Comparison of ENCODE assay signal across 14 mouse cellular contexts in the genomic region with DNA sequence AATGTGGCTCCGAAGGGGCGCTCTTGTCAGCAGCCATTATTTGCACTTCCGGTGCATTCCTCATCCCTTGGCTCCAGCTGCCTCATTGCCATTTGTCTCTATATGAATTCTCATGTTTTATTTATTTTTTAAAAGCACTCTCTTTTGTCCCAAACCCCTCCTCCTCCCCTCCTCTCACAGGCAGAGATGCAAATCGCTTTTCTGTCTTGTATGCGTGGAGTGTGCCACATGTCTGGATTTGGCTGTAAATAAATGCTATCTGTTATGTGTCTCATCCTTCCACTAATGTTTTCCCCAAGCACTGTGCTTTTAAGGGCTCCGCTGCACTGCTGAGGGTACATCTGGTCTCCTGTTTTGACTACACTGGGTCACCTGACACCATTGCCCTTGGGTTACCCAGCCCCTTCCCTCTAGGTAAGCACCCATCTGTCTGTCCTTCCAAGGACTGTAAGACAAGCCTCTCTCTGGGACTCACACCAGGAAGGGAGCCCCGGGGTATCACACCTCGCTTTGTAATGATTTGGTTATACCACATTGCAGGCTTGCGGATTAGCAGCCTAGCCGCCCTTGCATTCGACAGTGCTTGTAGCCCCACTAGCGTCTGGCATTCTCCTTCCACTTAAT. TPM values are rescaled to one million over a fixed set of nuclear protein-coding genes. Genes with fewer than 3 reads are reported as not detected.
A peak's percentile ranks its signal among the peaks of the same experiment; 100 is the strongest.
DNase-seq lines count a peak whose midpoint lies in the region; ATAC-seq and TF ChIP-seq lines count a peak whose summit lies in the region.
"Had no signal": no experiment of that assay in that cellular context is flagged by ENCODE, and none has a peak within 500 bp of the region (broad histone marks: within the 10 kb centered on the region; RNA-seq: fewer than 3 reads in every experiment).

No protein-coding gene starts in this region.

- intact Hi-C loops in heart, postnatal 25 days (cut with DNase I): no loop called here

- H3K9me3 ChIP-seq in embryonic facial prominence, embryonic 11.5 days (replicated peaks; ENCODE audit: control insufficient read depth, low read length): no peaks in the 10 kb centered on the region
- no peaks in the 10 kb centered on the region for H3K9me3 ChIP-seq in hindbrain, embryonic 11.5 days (ENCODE audit: control insufficient read depth, low read length)
- no peaks in the 10 kb centered on the region for H3K9me3 ChIP-seq in midbrain, embryonic 15.5 days
- H3K9me3 ChIP-seq: lung, embryonic 15.5 days; stomach, embryonic 15.5 days had no signal

- H3K27ac ChIP-seq in embryonic facial prominence, embryonic 11.5 days (replicated peaks; ENCODE audit: low read depth, low read length): no peak overlapping the region
- peak overlapping the region; percentile 58 for H3K27ac ChIP-seq in hindbrain, embryonic 11.5 days (ENCODE audit: low read depth, low read length)
- H3K27ac ChIP-seq in midbrain, embryonic 15.5 days: peak overlapping the region; percentile 43; the same call in 1 of the 2 replicates
- H3K27ac ChIP-seq in cerebellum, adult 2 months (ENCODE audit: insufficient read depth, low read length): no peak overlapping the region
- H3K27ac ChIP-seq: lung, embryonic 15.5 days; stomach, embryonic 15.5 days had no signal

- WGBS in embryonic facial prominence, embryonic 11.5 days: 52% methylated on average over 12 of the region's 12 CpGs
- 43% methylated on average over 12 of the region's 12 CpGs for WGBS in hindbrain, embryonic 11.5 days
- WGBS in midbrain, embryonic 15.5 days: 23% methylated on average over 12 of the region's 12 CpGs
- WGBS in cerebellum, adult 2 months: 74% methylated on average over 12 of the region's 12 CpGs

- 0 out of 2 replicates have a peak, but pooled peaks have one; percentile 27 for ATAC-seq in embryonic facial prominence, embryonic 11.5 days (replicated peaks; ENCODE audit: insufficient number of reproducible peaks, low FRiP score, low TSS enrichment, low read depth)
- ATAC-seq in hindbrain, embryonic 11.5 days (ENCODE audit: low FRiP score): peak; percentile 37; the same call in 1 of the 2 replicates
- no peak; the same call in 1 of the 2 replicates for ATAC-seq in midbrain, embryonic 15.5 days (replicated peaks)

- H3K4me1 ChIP-seq in embryonic facial prominence, embryonic 11.5 days (ENCODE audit: control insufficient read depth, insufficient read depth, low read length): no peaks in the 10 kb centered on the region
- H3K4me1 ChIP-seq in hindbrain, embryonic 11.5 days (replicated peaks; ENCODE audit: control insufficient read depth, insufficient read depth, low read length): 0 out of 2 replicates have a peak, but pooled peaks cover 2% of the 10 kb centered on the region
- H3K4me1 ChIP-seq in midbrain, embryonic 15.5 days: peaks cover 25% of the 10 kb centered on the region
- no peaks in the 10 kb centered on the region for H3K4me1 ChIP-seq in cerebellum, adult 2 months (ENCODE audit: control insufficient read depth, insufficient read depth, low read length)
- H3K4me1 ChIP-seq: lung, embryonic 15.5 days; stomach, embryonic 15.5 days had no signal

- no peak overlapping the region for H3K4me3 ChIP-seq in embryonic facial prominence, embryonic 11.5 days (ENCODE audit: low read depth, low read length)
- H3K4me3 ChIP-seq in hindbrain, embryonic 11.5 days (ENCODE audit: low read depth, low read length): no peak overlapping the region
- H3K4me3 ChIP-seq in midbrain, embryonic 15.5 days: no peak overlapping the region
- H3K4me3 ChIP-seq in cerebellum, adult 2 months (replicated peaks; ENCODE audit: insufficient read depth, low read depth, low read length): no peak overlapping the region
- H3K4me3 ChIP-seq: lung, embryonic 15.5 days; megakaryocyte, embryonic 14.5 days; stomach, embryonic 15.5 days had no signal

- TF ChIP-seq CTCF in brain, embryonic 14.5 days (IDR thresholded peaks at IDR 0.05; ENCODE audit: borderline replicate concordance, extremely low read depth, insufficient read depth, insufficient read length): no peak
- TF ChIP-seq CTCF in cerebellum, adult 2 months (IDR thresholded peaks at IDR 0.05; ENCODE audit: borderline replicate concordance, insufficient read depth, low read depth, low read length): no peak

- peak; percentile 90 for DNase-seq in brain, embryonic 14.5 days (ENCODE audit: low read depth)
- DNase-seq in embryonic facial prominence, embryonic 11.5 days (ENCODE audit: low spot score): peak; percentile 8
- peak; percentile 45 for DNase-seq in hindbrain, embryonic 11.5 days (ENCODE audit: low spot score)
- no peak for DNase-seq in cerebellum, postnatal 25 days
- DNase-seq in heart, postnatal 25 days (ENCODE audit: low spot score): no peak
- no peak for DNase-seq in cerebellum, adult 2 months
- DNase-seq: kidney, adult 11 months; liver had no signal

- no peak for TF ChIP-seq POLR2A in brain, embryonic 14.5 days (IDR thresholded peaks at IDR 0.05; ENCODE audit: borderline replicate concordance, extremely low read depth, insufficient read depth, insufficient read length, poor library complexity, severe bottlenecking)
- no peak for TF ChIP-seq POLR2A in cerebellum, adult 2 months (IDR thresholded peaks at IDR 0.05; ENCODE audit: borderline replicate concordance, insufficient read depth, low read length)

- H3K36me3 ChIP-seq in embryonic facial prominence, embryonic 11.5 days (replicated peaks; ENCODE audit: control insufficient read depth, insufficient read depth, low read depth, low read length): no peaks in the 10 kb centered on the region
- H3K36me3 ChIP-seq in hindbrain, embryonic 11.5 days (ENCODE audit: control insufficient read depth, insufficient read depth, low read length): no peaks in the 10 kb centered on the region
- no peaks in the 10 kb centered on the region for H3K36me3 ChIP-seq in midbrain, embryonic 15.5 days (replicated peaks)
- H3K36me3 ChIP-seq: lung, embryonic 15.5 days; stomach, embryonic 15.5 days had no signal

- H3K27me3 ChIP-seq in embryonic facial prominence, embryonic 11.5 days (ENCODE audit: control insufficient read depth, insufficient read depth, low read length): no peaks in the 10 kb centered on the region
- no peaks in the 10 kb centered on the region for H3K27me3 ChIP-seq in hindbrain, embryonic 11.5 days (ENCODE audit: control insufficient read depth, insufficient read depth, low read length)
- H3K27me3 ChIP-seq in midbrain, embryonic 15.5 days (replicated peaks): no peaks in the 10 kb centered on the region
- H3K27me3 ChIP-seq in cerebellum, adult 2 months (ENCODE audit: control insufficient read depth, insufficient read depth, low read length): no peaks in the 10 kb centered on the region
- H3K27me3 ChIP-seq: lung, embryonic 15.5 days; stomach, embryonic 15.5 days had no signal

- H3K4me2 ChIP-seq in embryonic facial prominence, embryonic 11.5 days (ENCODE audit: low read depth, low read length): no peak overlapping the region
- no peak overlapping the region for H3K4me2 ChIP-seq in hindbrain, embryonic 11.5 days (replicated peaks; ENCODE audit: low read depth, low read length)
- no peak overlapping the region for H3K4me2 ChIP-seq in midbrain, embryonic 15.5 days
- H3K4me2 ChIP-seq: lung, embryonic 15.5 days; stomach, embryonic 15.5 days had no signal

- H3K9ac ChIP-seq in embryonic facial prominence, embryonic 11.5 days (replicated peaks; ENCODE audit: low read length): no peak overlapping the region
- H3K9ac ChIP-seq in hindbrain, embryonic 11.5 days (ENCODE audit: low read depth, low read length): no peak overlapping the region
- no peak overlapping the region for H3K9ac ChIP-seq in midbrain, embryonic 15.5 days
- H3K9ac ChIP-seq: lung, embryonic 15.5 days; stomach, embryonic 15.5 days had no signal

RNA-seq across cellular contexts. Expression of a gene that starts 12.6 kb away (rescaled TPM):
- polyA plus RNA-seq in brain, embryonic 14.5 days (2012; rRNA removed): not detected in 2 replicates
- not detected in 2 replicates for polyA plus RNA-seq in embryonic facial prominence, embryonic 11.5 days (2014; fragmentation: Nextera tagmentation; extraction: Ambion mirVana)
- polyA plus RNA-seq in hindbrain, embryonic 11.5 days (2014; fragmentation: Nextera tagmentation; extraction: Ambion mirVana): not detected in 2 replicates
- polyA plus RNA-seq in midbrain, embryonic 15.5 days (2015; fragmentation: Nextera tagmentation; extraction: Ambion mirVana): not detected in 2 replicates
- total RNA-seq in heart, postnatal 25 days (2021): not detected
- not detected in 2 replicates for polyA plus RNA-seq in cerebellum, adult 2 months (2012; rRNA removed)
- total RNA-seq: common myeloid progenitor, adult 5-6 weeks had no signal
- polyA plus RNA-seq: heart, postnatal 0 days; stomach, embryonic 15.5 days had no signal

RNA-seq across cellular contexts. Expression of a gene that starts 52.4 kb away (rescaled TPM):
- polyA plus RNA-seq in brain, embryonic 14.5 days (2012; rRNA removed): 10.8 and 21.6 TPM in 2 replicates
- polyA plus RNA-seq in embryonic facial prominence, embryonic 11.5 days (2014; fragmentation: Nextera tagmentation; extraction: Ambion mirVana): 0.28 and 0.52 TPM in 2 replicates
- 0.46 and 0.56 TPM in 2 replicates for polyA plus RNA-seq in hindbrain, embryonic 11.5 days (2014; fragmentation: Nextera tagmentation; extraction: Ambion mirVana)
- 4.5 and 4.9 TPM in 2 replicates for polyA plus RNA-seq in midbrain, embryonic 15.5 days (2015; fragmentation: Nextera tagmentation; extraction: Ambion mirVana)
- total RNA-seq in heart, postnatal 25 days (2021): 100 to 1,000 TPM; 426 to 457 TPM
- polyA plus RNA-seq in cerebellum, adult 2 months (2012; rRNA removed): 2.0 and 4.4 TPM in 2 replicates

Comparison
In these comparisons a context has a peak if more than half of its experiments do, and no peak if none do; other contexts are left out.
1. DNase-seq: peak in brain, embryonic 14.5 days (single experiment), embryonic facial prominence, embryonic 11.5 days (single experiment) and hindbrain, embryonic 11.5 days (single experiment); none in cerebellum, postnatal 25 days (0 of 2), heart, postnatal 25 days (single experiment) and cerebellum, adult 2 months (0 of 2).
2. H3K27ac ChIP-seq: peak in hindbrain, embryonic 11.5 days (single experiment) and midbrain, embryonic 15.5 days (single experiment); none in embryonic facial prominence, embryonic 11.5 days (single experiment) and cerebellum, adult 2 months (single experiment).